Mouse (Mus musculus) ES-E14 (cell line): ENCODE data around the gene Brd4. TPM values are rescaled to one million over a fixed set of nuclear protein-coding genes. Genes with fewer than 3 reads are reported as not detected.

Experiments
- DNase-seq: peaks from one replicate; pipeline ENCODE4 v3.0.0-alpha.2; 2013; ENCODE audit warnings: low read depth, low spot score
- H3K27ac ChIP-seq: 2 replicates; pipeline ENCODE4 v1.5.1; 2012; ENCODE audit warnings: low read depth, mild to moderate bottlenecking, low read length, moderate library complexity, mixed read lengths; ENCODE audit not compliant: poor library complexity, insufficient read depth, severe bottlenecking
- H3K36me3 ChIP-seq: 2 replicates; pipeline ENCODE4 v1.6.1; 2012; ENCODE audit warnings: mild to moderate bottlenecking, low read length, moderate library complexity, mixed read lengths; ENCODE audit not compliant: control insufficient read depth, poor library complexity, insufficient read depth, severe bottlenecking
- H3K4me1 ChIP-seq, 2 experiments: fragments of 150-350 bp in 1 of 2; sonication (generic) in 1 of 2; 2 replicates each; pipeline ENCODE4 v1.6.1; 2012; ENCODE audit warnings: low read length in 2 of 2, mild to moderate bottlenecking in 1 of 2, mixed read lengths in 1 of 2; ENCODE audit not compliant: control insufficient read depth in 2 of 2, insufficient read depth in 2 of 2, poor library complexity in 1 of 2
- H3K4me3 ChIP-seq, 2 experiments: fragments of 150-350 bp in 1 of 2; sonication (generic) in 1 of 2; 2 replicates each; pipeline ENCODE4 v1.5.1; 2012; ENCODE audit warnings: low read length in 2 of 2, low read depth in 1 of 2, mild to moderate bottlenecking in 1 of 2, mixed read lengths in 1 of 2; ENCODE audit not compliant: insufficient read depth in 1 of 2, poor library complexity in 1 of 2, severe bottlenecking in 1 of 2
- H3K9ac ChIP-seq: 2 replicates; pipeline ENCODE4 v1.6.1; 2012; ENCODE audit warnings: low read depth, mild to moderate bottlenecking, low read length, mixed read lengths; ENCODE audit not compliant: poor library complexity, insufficient read depth, severe bottlenecking
- H3K9me3 ChIP-seq: fragments of 150-350 bp; sonication (generic); 2 replicates; pipeline ENCODE4 v1.6.1; 2012; ENCODE audit warnings: low read depth, mild to moderate bottlenecking, low read length; ENCODE audit not compliant: control insufficient read depth, insufficient read depth
- CHD2 ChIP-seq: IDR thresholded peaks from 2 replicates; pipeline ENCODE4 v1.6.1; 2014; ENCODE audit warnings: mild to moderate bottlenecking, low read depth, low read length, inconsistent platforms
- HCFC1 ChIP-seq: IDR thresholded peaks from 2 replicates; pipeline ENCODE4 v1.6.1; 2012; ENCODE audit warnings: low read length, inconsistent platforms, borderline replicate concordance; ENCODE audit not compliant: insufficient read depth
- MAFK ChIP-seq: IDR thresholded peaks from 2 replicates; pipeline ENCODE4 v1.6.1; 2014; ENCODE audit warnings: mild to moderate bottlenecking, low read depth, low read length, inconsistent platforms; ENCODE audit not compliant: insufficient read depth
- ZC3H11A ChIP-seq: IDR thresholded peaks from 2 replicates; pipeline ENCODE4 v1.6.1; 2012; ENCODE audit warnings: low read depth, mild to moderate bottlenecking, inconsistent platforms, low read length, borderline replicate concordance
- ZNF384 ChIP-seq: IDR thresholded peaks from 2 replicates; pipeline ENCODE4 v1.6.1; 2012; ENCODE audit warnings: low read depth, low read length, inconsistent platforms
- in situ Hi-C, 2 experiments: fragments of 600-800 bp; cut with MboI; formaldehyde crosslinking; loops; one replicate each; pipeline ENCODE4 v1.15.1; 2025; ENCODE audit warnings: low sequenced_read_pairs in 2 of 2, inconsistent platforms in 1 of 2; ENCODE audit not compliant: unreplicated experiment in 2 of 2
- total RNA-seq: library from RNA; depleted of rRNA; stranded (reverse); fragments of 300-350 nt; gene quantifications from 2 replicates; pipeline ENCODE4 v1.2.3, GENCODE M21; 2012

The Brd4 gene
- total RNA-seq, 1 experiment = 51.7 TPM

GRCm38 (mm10) chr17:32165803-32166595 lies 118.5 kb downstream of the Brd4 start:
- peak overlapping the region; percentile 65 for H3K27ac ChIP-seq
- H3K36me3 ChIP-seq = peaks cover 4% of the 10 kb centered on the region; the same call in 1 of the 2 replicates
- peak overlapping the region; percentile 93 for H3K9ac ChIP-seq
- H3K4me3 ChIP-seq = peak overlapping the region; percentile 85 to 98
- peak; percentile 51 for DNase-seq
- TF ChIP-seq HCFC1 = 0 out of 2 replicates have a peak, but pooled peaks have one; percentile 7
- TF ChIP-seq CHD2 = no peak
- peaks cover 16 to 30% of the 10 kb centered on the region in 2 experiments for H3K4me1 ChIP-seq
- in situ Hi-C loops = no loop called here
- H3K9me3 ChIP-seq = no peaks in the 10 kb centered on the region

GRCm38 (mm10) chr17:32165266-32165802 lies 119.2 kb downstream of the Brd4 start:
- H3K9me3 ChIP-seq = no peaks in the 10 kb centered on the region
- H3K27ac ChIP-seq = peak overlapping the region; percentile 65
- H3K36me3 ChIP-seq = peaks cover 4% of the 10 kb centered on the region; the same call in 1 of the 2 replicates
- in situ Hi-C loops = no loop called here
- H3K9ac ChIP-seq = peak overlapping the region; percentile 93
- no peak for DNase-seq
- peaks cover 16 to 33% of the 10 kb centered on the region in 2 experiments for H3K4me1 ChIP-seq
- TF ChIP-seq HCFC1 (no peak), CHD2 (no peak), MAFK (no peak), ZC3H11A (no peak), ZNF384 (no peak)
- peak overlapping the region; percentile 85 to 98 for H3K4me3 ChIP-seq

- H3K4me1 ChIP-seq = peaks cover 16 to 33% of the 10 kb centered on the region in 2 experiments
- H3K4me3 ChIP-seq = no peak overlapping the region
- H3K27ac ChIP-seq = no peak overlapping the region
- peaks cover 4% of the 10 kb centered on the region; the same call in 1 of the 2 replicates for H3K36me3 ChIP-seq
- in situ Hi-C loops = no loop called here
- H3K9me3 ChIP-seq = no peaks in the 10 kb centered on the region
- no peak for DNase-seq
- TF ChIP-seq ZNF384 = 0 out of 2 replicates have a peak, but pooled peaks have one; percentile 58
- TF ChIP-seq ZC3H11A = no peak
- TF ChIP-seq CHD2 = no peak
- TF ChIP-seq MAFK = no peak
- H3K9ac ChIP-seq = no peak overlapping the region
These were observed 119.7 kb downstream of the Brd4 start for GRCm38 (mm10) chr17:32164780-32165179.

GRCm38 (mm10) chr17:32163910-32164650 lies 120.4 kb downstream of the Brd4 start:
- H3K36me3 ChIP-seq = peaks cover 4% of the 10 kb centered on the region; the same call in 1 of the 2 replicates
- H3K27ac ChIP-seq = no peak overlapping the region
- H3K9me3 ChIP-seq = no peaks in the 10 kb centered on the region
- no peak for TF ChIP-seq ZNF384
- no peak for TF ChIP-seq ZC3H11A
- TF ChIP-seq CHD2 = no peak
- TF ChIP-seq MAFK = no peak
- no peak for TF ChIP-seq HCFC1
- H3K9ac ChIP-seq = no peak overlapping the region
- H3K4me1 ChIP-seq = peaks cover 16 to 33% of the 10 kb centered on the region in 2 experiments
- DNase-seq = no peak
- in situ Hi-C loops = no loop called here
- H3K4me3 ChIP-seq = no peak overlapping the region
